Mouse (Mus musculus): ENCODE data around the gene Kank3. TPM values are rescaled to one million over a fixed set of nuclear protein-coding genes. Genes with fewer than 3 reads are reported as not detected.

Kank3 gene
- polyA plus RNA-seq, 1 experiment from 2014 or later = 211 TPM

- peak; percentile 18; the same call in 1 of the 2 replicates for ATAC-seq
- H3K9me3 ChIP-seq (ENCODE audit: low read length) = no peaks in the 10 kb centered on the region
- H3K9ac ChIP-seq (replicated peaks; ENCODE audit: low read depth) = no peak overlapping the region
- no peaks in the 10 kb centered on the region for H3K36me3 ChIP-seq (ENCODE audit: insufficient read depth, low read length)
- H3K27me3 ChIP-seq (replicated peaks; ENCODE audit: insufficient read depth, low read length) = no peaks in the 10 kb centered on the region
- peaks cover 25% of the 10 kb centered on the region for H3K4me1 ChIP-seq (ENCODE audit: insufficient read depth, low read depth, low read length)
- H3K27ac ChIP-seq (ENCODE audit: low read length) = peak overlapping the region; percentile 47
- no peak overlapping the region for H3K4me3 ChIP-seq (ENCODE audit: low read depth, low read length)
- no peak overlapping the region for H3K4me2 ChIP-seq (replicated peaks; ENCODE audit: low read depth, low read length)
- TF ChIP-seq EP300 (IDR thresholded peaks at IDR 0.05) = peak; percentile 63
- TF ChIP-seq CTCF (IDR thresholded peaks at IDR 0.05) = no peak
- peak; percentile 89 for DNase-seq (ENCODE audit: low spot score)
Measured at GRCm38 (mm10) chr17:33783408-33783807, 26.9 kb upstream of the Kank3 start.

GRCm38 (mm10) chr17:33784939-33785338, 25.4 kb upstream of the Kank3 start:
- Histone ChIP-seq H3K9me3 (ENCODE audit: low read length) (no peaks in the 10 kb centered on the region), H3K4me2 (replicated peaks; ENCODE audit: low read depth, low read length) (no peak overlapping the region), H3K4me1 (ENCODE audit: insufficient read depth, low read depth, low read length) (peaks cover 20% of the 10 kb centered on the region), H3K27ac (ENCODE audit: low read length) (no peak overlapping the region), H3K36me3 (ENCODE audit: insufficient read depth, low read length) (no peaks in the 10 kb centered on the region), H3K9ac (replicated peaks; ENCODE audit: low read depth) (no peak overlapping the region), H3K27me3 (replicated peaks; ENCODE audit: insufficient read depth, low read length) (no peaks in the 10 kb centered on the region), H3K4me3 (ENCODE audit: low read depth, low read length) (no peak overlapping the region)
- no peak for TF ChIP-seq EP300 (IDR thresholded peaks at IDR 0.05)
- TF ChIP-seq CTCF (IDR thresholded peaks at IDR 0.05) = no peak
- ATAC-seq (no peak), DNase-seq (ENCODE audit: low spot score) (no peak)
- WGBS = 65% methylated on average over 2 of the region's 2 CpGs

GRCm38 (mm10) chr17:33786375-33786774, 23.9 kb upstream of the Kank3 start:
- H3K36me3 ChIP-seq (ENCODE audit: insufficient read depth, low read length) = no peaks in the 10 kb centered on the region
- H3K4me1 ChIP-seq (ENCODE audit: insufficient read depth, low read depth, low read length) = peaks cover 12% of the 10 kb centered on the region
- DNase-seq (ENCODE audit: low spot score) = no peak
- no peak overlapping the region for H3K27ac ChIP-seq (ENCODE audit: low read length)
- H3K9ac ChIP-seq (replicated peaks; ENCODE audit: low read depth) = no peak overlapping the region
- H3K4me2 ChIP-seq (replicated peaks; ENCODE audit: low read depth, low read length) = no peak overlapping the region
- no peak for ATAC-seq
- H3K4me3 ChIP-seq (ENCODE audit: low read depth, low read length) = no peak overlapping the region
- no peaks in the 10 kb centered on the region for H3K9me3 ChIP-seq (ENCODE audit: low read length)
- 81% methylated on average over 18 of the region's 18 CpGs for whole genome bisulfite sequencing
- TF ChIP-seq CTCF (IDR thresholded peaks at IDR 0.05) (no peak), EP300 (IDR thresholded peaks at IDR 0.05) (no peak)
- H3K27me3 ChIP-seq (replicated peaks; ENCODE audit: insufficient read depth, low read length) = no peaks in the 10 kb centered on the region

DNA sequence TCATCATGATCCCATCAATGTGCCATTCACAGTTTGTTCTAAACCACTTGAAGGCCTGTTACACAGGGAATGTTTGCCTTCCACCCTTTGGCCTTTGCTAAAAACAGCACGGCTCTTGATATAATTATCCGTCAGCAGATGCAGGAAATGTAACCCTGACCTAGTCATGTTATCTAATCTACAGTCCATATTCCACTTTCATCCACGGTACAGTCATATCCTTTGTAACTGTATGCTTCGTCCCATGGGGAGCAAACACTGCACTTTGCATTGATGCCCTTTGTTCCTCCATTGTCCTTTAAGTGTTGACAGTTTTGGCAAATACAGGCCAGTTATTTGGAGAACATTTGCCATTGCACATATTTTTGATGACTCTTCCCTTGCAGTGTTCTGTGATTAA, 21.6 kb upstream of the Kank3 start:
- no peaks in the 10 kb centered on the region for H3K27me3 ChIP-seq (replicated peaks; ENCODE audit: insufficient read depth, low read length)
- no peaks in the 10 kb centered on the region; the same call in 1 of the 2 replicates for H3K4me1 ChIP-seq (ENCODE audit: insufficient read depth, low read depth, low read length)
- H3K4me2 ChIP-seq (replicated peaks; ENCODE audit: low read depth, low read length) = no peak overlapping the region
- no peak overlapping the region for H3K9ac ChIP-seq (replicated peaks; ENCODE audit: low read depth)
- H3K36me3 ChIP-seq (ENCODE audit: insufficient read depth, low read length) = no peaks in the 10 kb centered on the region
- DNase-seq (ENCODE audit: low spot score) = no peak
- H3K27ac ChIP-seq (ENCODE audit: low read length) = no peak overlapping the region
- 11% methylated on average over 4 of the region's 4 CpGs for WGBS
- no peak overlapping the region for H3K4me3 ChIP-seq (ENCODE audit: low read depth, low read length)
- TF ChIP-seq EP300 (IDR thresholded peaks at IDR 0.05) (peak; percentile 55), CTCF (IDR thresholded peaks at IDR 0.05) (no peak)
- H3K9me3 ChIP-seq (ENCODE audit: low read length) = no peaks in the 10 kb centered on the region
- ATAC-seq = no peak

DNA sequence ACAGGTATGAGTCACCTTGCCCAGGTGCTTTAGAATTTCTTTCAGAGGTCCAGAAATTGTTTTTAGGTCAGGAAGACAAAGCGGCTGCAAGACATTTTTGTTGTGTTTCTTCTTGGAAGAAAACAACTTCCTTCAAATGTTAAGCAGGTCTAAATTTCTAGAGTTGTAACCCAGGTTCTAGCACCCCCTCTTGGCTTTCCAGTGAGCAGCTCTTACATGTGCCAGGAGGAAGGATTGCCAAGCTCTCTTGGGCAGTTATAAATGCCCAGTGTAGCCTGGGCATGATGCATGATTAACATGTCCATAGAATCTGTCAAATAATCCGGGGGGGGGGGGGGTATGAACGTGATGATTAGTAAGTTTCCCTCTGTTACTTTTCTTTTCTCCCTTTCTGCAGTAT, 12.0 kb upstream of the Kank3 start:
- Histone ChIP-seq H3K4me1 (ENCODE audit: insufficient read depth, low read depth, low read length) (no peaks in the 10 kb centered on the region), H3K4me2 (replicated peaks; ENCODE audit: low read depth, low read length) (no peak overlapping the region), H3K9ac (replicated peaks; ENCODE audit: low read depth) (no peak overlapping the region), H3K27me3 (replicated peaks; ENCODE audit: insufficient read depth, low read length) (no peaks in the 10 kb centered on the region), H3K9me3 (ENCODE audit: low read length) (no peaks in the 10 kb centered on the region), H3K27ac (ENCODE audit: low read length) (no peak overlapping the region), H3K4me3 (ENCODE audit: low read depth, low read length) (no peak overlapping the region), H3K36me3 (ENCODE audit: insufficient read depth, low read length) (no peaks in the 10 kb centered on the region)
- TF ChIP-seq CTCF (IDR thresholded peaks at IDR 0.05) = peak; percentile 69
- peak; percentile 33; the same call in 1 of the 2 replicates for TF ChIP-seq EP300 (IDR thresholded peaks at IDR 0.05)
- DNase-seq (ENCODE audit: low spot score) (peak; percentile 85), ATAC-seq (peak; percentile 48)
- WGBS = 42% methylated on average over 3 of the region's 3 CpGs

DNA sequence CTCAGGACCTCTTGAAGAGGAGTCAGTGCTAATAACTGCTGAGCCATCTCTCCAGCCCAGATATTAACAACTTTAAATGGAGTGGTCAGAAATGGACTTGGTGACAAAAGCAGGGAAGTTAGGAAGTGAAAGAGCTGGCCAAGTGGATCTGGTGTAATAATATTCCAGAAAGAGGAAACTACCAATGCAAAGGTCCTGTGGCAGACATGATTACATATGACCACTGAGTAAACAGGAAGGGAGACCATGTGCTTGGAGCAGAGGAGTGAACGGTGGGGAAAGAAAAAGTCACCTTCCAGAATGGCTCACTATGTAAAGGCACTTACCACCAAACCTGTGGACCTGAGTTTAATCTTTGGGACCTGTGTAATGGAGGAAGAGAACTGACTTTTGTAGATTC, 11.0 kb upstream of the Kank3 start:
- H3K4me1 ChIP-seq (ENCODE audit: insufficient read depth, low read depth, low read length) = no peaks in the 10 kb centered on the region
- no peak overlapping the region for H3K27ac ChIP-seq (ENCODE audit: low read length)
- WGBS = 21% methylated on average over 1 of the region's 1 CpGs
- H3K27me3 ChIP-seq (replicated peaks; ENCODE audit: insufficient read depth, low read length) = no peaks in the 10 kb centered on the region
- H3K4me2 ChIP-seq (replicated peaks; ENCODE audit: low read depth, low read length) = no peak overlapping the region
- no peaks in the 10 kb centered on the region for H3K9me3 ChIP-seq (ENCODE audit: low read length)
- TF ChIP-seq CTCF (IDR thresholded peaks at IDR 0.05) = no peak
- TF ChIP-seq EP300 (IDR thresholded peaks at IDR 0.05) = no peak
- DNase-seq (ENCODE audit: low spot score) = no peak
- no peak overlapping the region for H3K9ac ChIP-seq (replicated peaks; ENCODE audit: low read depth)
- H3K36me3 ChIP-seq (ENCODE audit: insufficient read depth, low read length) = no peaks in the 10 kb centered on the region
- H3K4me3 ChIP-seq (ENCODE audit: low read depth, low read length) = no peak overlapping the region
- no peak for ATAC-seq

GRCm38 (mm10) chr17:33802221-33802620, 8.1 kb upstream of the Kank3 start:
- H3K9ac ChIP-seq (replicated peaks; ENCODE audit: low read depth) = no peak overlapping the region
- no peaks in the 10 kb centered on the region for H3K36me3 ChIP-seq (ENCODE audit: insufficient read depth, low read length)
- no peak overlapping the region for H3K4me3 ChIP-seq (ENCODE audit: low read depth, low read length)
- DNase-seq (ENCODE audit: low spot score) (peak; percentile 59), ATAC-seq (no peak)
- TF ChIP-seq CTCF (IDR thresholded peaks at IDR 0.05) (peak; percentile 65), EP300 (IDR thresholded peaks at IDR 0.05) (no peak)
- H3K4me2 ChIP-seq (replicated peaks; ENCODE audit: low read depth, low read length) = no peak overlapping the region
- no peak overlapping the region for H3K27ac ChIP-seq (ENCODE audit: low read length)
- no peaks in the 10 kb centered on the region for H3K27me3 ChIP-seq (replicated peaks; ENCODE audit: insufficient read depth, low read length)
- no peaks in the 10 kb centered on the region for H3K9me3 ChIP-seq (ENCODE audit: low read length)
- H3K4me1 ChIP-seq (ENCODE audit: insufficient read depth, low read depth, low read length) = no peaks in the 10 kb centered on the region
- 0% methylated on average over 2 of the region's 2 CpGs for WGBS

Data from lung, postnatal 0 days (tissue).